Comparison of ENCODE assay signal across 8 mouse cellular contexts in the genomic region with DNA sequence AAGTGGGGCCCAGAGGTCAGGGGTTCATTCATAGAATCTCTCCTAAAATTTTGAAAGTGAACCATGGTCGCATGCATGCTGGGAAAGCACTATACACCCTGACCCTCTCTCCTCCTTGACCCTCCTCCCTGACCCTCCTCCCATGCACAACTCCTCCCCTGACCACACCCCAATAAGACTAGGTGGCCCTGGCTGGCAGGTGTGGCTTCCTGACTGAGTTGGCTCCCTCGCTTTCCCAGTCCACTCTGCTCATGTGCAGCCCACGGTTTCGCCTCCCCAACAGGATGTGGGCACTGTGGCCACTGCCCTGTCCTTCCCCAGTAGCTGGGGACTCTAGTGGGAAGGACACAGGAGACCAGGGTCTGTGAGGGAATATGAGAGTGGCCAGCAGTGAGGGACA. TPM values are rescaled to one million over a fixed set of nuclear protein-coding genes. Genes with fewer than 3 reads are reported as not detected.
DNase-seq lines count a peak whose midpoint lies in the region; ATAC-seq and TF ChIP-seq lines count a peak whose summit lies in the region.

No protein-coding gene starts in this region.

- TF ChIP-seq POLR2A in cerebellum, adult 2 months (IDR thresholded peaks at IDR 0.05; ENCODE audit: borderline replicate concordance, insufficient read depth, low read length), result no peak
- TF ChIP-seq POLR2A in small intestine, adult 2 months (IDR thresholded peaks at IDR 0.05; ENCODE audit: low read depth, low read length), result no peak

- H3K9ac ChIP-seq in lung, embryonic 14.5 days, result no peak overlapping the region
- no peak overlapping the region for H3K9ac ChIP-seq in kidney, postnatal 0 days (ENCODE audit: low read depth, low read length)

- peak overlapping the region; percentile 99 for H3K27ac ChIP-seq in cerebellum, adult 2 months (ENCODE audit: insufficient read depth, low read length)
- H3K27ac ChIP-seq in lung, embryonic 14.5 days (ENCODE audit: low read depth), result peak overlapping the region; percentile 92; the same call in 1 of the 2 replicates
- peak overlapping the region; percentile 75 for H3K27ac ChIP-seq in kidney, postnatal 0 days
- peak overlapping the region; percentile 78 for H3K27ac ChIP-seq in small intestine, adult 2 months (ENCODE audit: insufficient read depth, low read depth, low read length)

- WGBS in cerebellum, adult 2 months, result 44% methylated on average over 4 of the region's 4 CpGs
- 65% methylated on average over 4 of the region's 4 CpGs for WGBS in lung, embryonic 14.5 days
- 51% methylated on average over 4 of the region's 4 CpGs for WGBS in kidney, postnatal 0 days
- 28% methylated on average over 4 of the region's 4 CpGs for WGBS in small intestine, adult 2 months

- peak overlapping the region; percentile 49 for H3K4me2 ChIP-seq in lung, embryonic 14.5 days
- H3K4me2 ChIP-seq in kidney, postnatal 0 days (ENCODE audit: low read length), result no peak overlapping the region

- H3K4me1 ChIP-seq in cerebellum, adult 2 months (ENCODE audit: control insufficient read depth, insufficient read depth, low read length), result peaks cover 96% of the 10 kb centered on the region
- peaks cover 57% of the 10 kb centered on the region for H3K4me1 ChIP-seq in lung, embryonic 14.5 days (ENCODE audit: insufficient read depth)
- H3K4me1 ChIP-seq in kidney, postnatal 0 days (replicated peaks; ENCODE audit: insufficient read depth, low read length), result peaks cover 59% of the 10 kb centered on the region
- H3K4me1 ChIP-seq in small intestine, adult 2 months (ENCODE audit: control insufficient read depth, insufficient read depth, insufficient read length, low read length), result peaks cover 72% of the 10 kb centered on the region

- no peak overlapping the region for H3K4me3 ChIP-seq in cerebellum, adult 2 months (replicated peaks; ENCODE audit: insufficient read depth, low read depth, low read length)
- peak overlapping the region; percentile 19; the same call in 1 of the 2 replicates for H3K4me3 ChIP-seq in lung, embryonic 14.5 days (ENCODE audit: low read depth, low read length)
- no peak overlapping the region for H3K4me3 ChIP-seq in kidney, postnatal 0 days (replicated peaks; ENCODE audit: low read depth, low read length)
- H3K4me3 ChIP-seq in small intestine, adult 2 months (ENCODE audit: low read depth, low read length), result no peak overlapping the region

- no peaks in the 10 kb centered on the region for H3K9me3 ChIP-seq in lung, embryonic 14.5 days (ENCODE audit: low read depth, low read length)
- no peaks in the 10 kb centered on the region for H3K9me3 ChIP-seq in kidney, postnatal 0 days (replicated peaks; ENCODE audit: low read length)

- peaks cover 52% of the 10 kb centered on the region for H3K36me3 ChIP-seq in lung, embryonic 14.5 days (ENCODE audit: insufficient read depth)
- peaks cover 22% of the 10 kb centered on the region for H3K36me3 ChIP-seq in kidney, postnatal 0 days (ENCODE audit: insufficient read depth, low read length)
- peaks cover 4% of the 10 kb centered on the region; the same call in 1 of the 2 replicates for H3K36me3 ChIP-seq in small intestine, adult 2 months (ENCODE audit: control insufficient read depth, insufficient read depth, low read length)

- DNase-seq in cerebellum, adult 2 months, result no peak
- no peak for DNase-seq in cerebellum, postnatal 4 days (ENCODE audit: low spot score in 2 of 2)
- no peak for DNase-seq in lung, embryonic 14.5 days
- no peak for DNase-seq in lung, postnatal 10 days
- no peak for DNase-seq in kidney, postnatal 0 days (ENCODE audit: low spot score)
- DNase-seq in spleen, adult 18-20 months, result no peak
- no peak for DNase-seq in thymus, postnatal 25 days

- H3K27me3 ChIP-seq in cerebellum, adult 2 months (ENCODE audit: control insufficient read depth, insufficient read depth, low read length), result no peaks in the 10 kb centered on the region
- no peaks in the 10 kb centered on the region for H3K27me3 ChIP-seq in lung, embryonic 14.5 days (ENCODE audit: insufficient read depth, low read length)
- no peaks in the 10 kb centered on the region for H3K27me3 ChIP-seq in kidney, postnatal 0 days (ENCODE audit: insufficient read depth, low read length)
- H3K27me3 ChIP-seq in small intestine, adult 2 months (ENCODE audit: control insufficient read depth, insufficient read depth, low read length), result no peaks in the 10 kb centered on the region

- no peak for ATAC-seq in lung, embryonic 14.5 days (ENCODE audit: insufficient read depth)
- ATAC-seq in kidney, postnatal 0 days (replicated peaks; ENCODE audit: low FRiP score, low read depth), result no peak

- no peak for TF ChIP-seq CTCF in cerebellum, adult 2 months (IDR thresholded peaks at IDR 0.05; ENCODE audit: borderline replicate concordance, insufficient read depth, low read depth, low read length)
- TF ChIP-seq CTCF in lung, embryonic 14.5 days (IDR thresholded peaks at IDR 0.05; ENCODE audit: low read depth), result no peak
- TF ChIP-seq CTCF in kidney, postnatal 0 days (IDR thresholded peaks at IDR 0.05; ENCODE audit: low read depth), result no peak
- TF ChIP-seq CTCF in small intestine, adult 2 months (IDR thresholded peaks at IDR 0.05; ENCODE audit: extremely low read depth, insufficient read length, insufficient replicate concordance, low read depth, low read length), result no peak

RNA-seq across cellular contexts. Expression of a gene that starts 17.5 kb away (rescaled TPM):
- polyA plus RNA-seq in cerebellum, adult 2 months (2012; rRNA removed), result 1.2 and 1.7 TPM in 2 replicates
- 2.8 and 3.3 TPM in 2 replicates for polyA plus RNA-seq in lung, embryonic 14.5 days (2014; fragmentation: Nextera tagmentation; extraction: Ambion mirVana)
- 62.4 and 68.6 TPM in 2 replicates for polyA plus RNA-seq in kidney, postnatal 0 days (2015; fragmentation: Nextera tagmentation; extraction: Ambion mirVana)
- 2,702 and 6,898 TPM in 2 replicates for polyA plus RNA-seq in small intestine, adult 2 months (2012; rRNA removed)

RNA-seq across cellular contexts. Expression of a gene that starts 21.5 kb away (rescaled TPM):
- polyA plus RNA-seq in cerebellum, adult 2 months (2012; rRNA removed), result 10.7 and 13.8 TPM in 2 replicates
- 1.3 and 1.4 TPM in 2 replicates for polyA plus RNA-seq in lung, embryonic 14.5 days (2014; fragmentation: Nextera tagmentation; extraction: Ambion mirVana)
- polyA plus RNA-seq in kidney, postnatal 0 days (2015; fragmentation: Nextera tagmentation; extraction: Ambion mirVana), result 0.82 and 1.9 TPM in 2 replicates
- polyA plus RNA-seq in small intestine, adult 2 months (2012; rRNA removed), result 2.9 and 5.0 TPM in 2 replicates

RNA-seq across cellular contexts. Expression of a gene that starts 26.1 kb away (rescaled TPM):
- polyA plus RNA-seq in cerebellum, adult 2 months (2012; rRNA removed), result 10.2 and 10.8 TPM in 2 replicates
- 2.8 and 3.8 TPM in 2 replicates for polyA plus RNA-seq in lung, embryonic 14.5 days (2014; fragmentation: Nextera tagmentation; extraction: Ambion mirVana)
- 1.9 and 2.1 TPM in 2 replicates for polyA plus RNA-seq in kidney, postnatal 0 days (2015; fragmentation: Nextera tagmentation; extraction: Ambion mirVana)
- polyA plus RNA-seq in small intestine, adult 2 months (2012; rRNA removed), result 1.8 and 4.8 TPM in 2 replicates

RNA-seq across cellular contexts. Expression of a gene that starts 26.1 kb away (rescaled TPM):
- polyA plus RNA-seq in cerebellum, adult 2 months (2012; rRNA removed), result 87.7 and 93.1 TPM in 2 replicates
- 57.5 and 67.0 TPM in 2 replicates for polyA plus RNA-seq in lung, embryonic 14.5 days (2014; fragmentation: Nextera tagmentation; extraction: Ambion mirVana)
- 74.3 and 80.6 TPM in 2 replicates for polyA plus RNA-seq in kidney, postnatal 0 days (2015; fragmentation: Nextera tagmentation; extraction: Ambion mirVana)
- 86.8 and 113 TPM in 2 replicates for polyA plus RNA-seq in small intestine, adult 2 months (2012; rRNA removed)

RNA-seq across cellular contexts. Expression of a gene that starts 32.0 kb away (rescaled TPM):
- 75.8 and 81.5 TPM in 2 replicates for polyA plus RNA-seq in cerebellum, adult 2 months (2012; rRNA removed)
- 109 and 116 TPM in 2 replicates for polyA plus RNA-seq in lung, embryonic 14.5 days (2014; fragmentation: Nextera tagmentation; extraction: Ambion mirVana)
- 67.5 and 70.6 TPM in 2 replicates for polyA plus RNA-seq in kidney, postnatal 0 days (2015; fragmentation: Nextera tagmentation; extraction: Ambion mirVana)
- 70.5 and 132 TPM in 2 replicates for polyA plus RNA-seq in small intestine, adult 2 months (2012; rRNA removed)

Comparison
In these comparisons a context has a peak if more than half of its experiments do, and no peak if none do; other contexts are left out.
1. RNA of a gene that starts 17.5 kb away (polyA plus RNA-seq): 2,702 to 6,898 TPM in small intestine, adult 2 months; 62.4 to 68.6 TPM in kidney, postnatal 0 days, 2.8 to 3.3 TPM in lung, embryonic 14.5 days and 1.2 to 1.7 TPM in cerebellum, adult 2 months; every median in the first group is over 10 times any median in the second.
2. Peak in every context shown above with its lines, with median percentiles within 50 percentile points of each other: H3K27ac ChIP-seq.